Mouse (Mus musculus) olfactory bulb, adult 2 months (tissue): ENCODE measurements around the gene Wdr18.

Source experiments
- CTCF ChIP-seq: fragments of 200-500 bp; IDR thresholded peaks from 2 replicates; pipeline ENCODE4 v1.5.1; 2012; ENCODE audit warnings: low read depth, mild to moderate bottlenecking, low read length, moderate library complexity; ENCODE audit not compliant: insufficient read depth
- POLR2A ChIP-seq: fragments of 200-500 bp; IDR thresholded peaks from 2 replicates; pipeline ENCODE4 v1.6.1; 2012; ENCODE audit warnings: mild to moderate bottlenecking, low read depth, low read length, moderate library complexity; ENCODE audit not compliant: insufficient read depth

GRCm38 (mm10) chr10:80016511-80016910 lies 56.6 kb downstream of the Wdr18 start, which contains the start of gene Arhgap45:
- TF ChIP-seq CTCF (no peak), POLR2A (no peak)
